Mouse (Mus musculus) lung, adult 2 months (tissue): ENCODE data around the gene Tlx3.

Experiments
- CTCF ChIP-seq: fragments of 200-500 bp; IDR thresholded peaks from 2 replicates; pipeline ENCODE4 v1.5.1; 2011; ENCODE audit warnings: mild to moderate bottlenecking, low read length, control low read depth; ENCODE audit not compliant: insufficient read depth
- POLR2A ChIP-seq: fragments of 200-500 bp; IDR thresholded peaks from 2 replicates; pipeline ENCODE4 v1.6.1; 2011; ENCODE audit warnings: low read depth, mild to moderate bottlenecking, control low read depth, low read length, borderline replicate concordance; ENCODE audit errors: extremely low read depth

DNA sequence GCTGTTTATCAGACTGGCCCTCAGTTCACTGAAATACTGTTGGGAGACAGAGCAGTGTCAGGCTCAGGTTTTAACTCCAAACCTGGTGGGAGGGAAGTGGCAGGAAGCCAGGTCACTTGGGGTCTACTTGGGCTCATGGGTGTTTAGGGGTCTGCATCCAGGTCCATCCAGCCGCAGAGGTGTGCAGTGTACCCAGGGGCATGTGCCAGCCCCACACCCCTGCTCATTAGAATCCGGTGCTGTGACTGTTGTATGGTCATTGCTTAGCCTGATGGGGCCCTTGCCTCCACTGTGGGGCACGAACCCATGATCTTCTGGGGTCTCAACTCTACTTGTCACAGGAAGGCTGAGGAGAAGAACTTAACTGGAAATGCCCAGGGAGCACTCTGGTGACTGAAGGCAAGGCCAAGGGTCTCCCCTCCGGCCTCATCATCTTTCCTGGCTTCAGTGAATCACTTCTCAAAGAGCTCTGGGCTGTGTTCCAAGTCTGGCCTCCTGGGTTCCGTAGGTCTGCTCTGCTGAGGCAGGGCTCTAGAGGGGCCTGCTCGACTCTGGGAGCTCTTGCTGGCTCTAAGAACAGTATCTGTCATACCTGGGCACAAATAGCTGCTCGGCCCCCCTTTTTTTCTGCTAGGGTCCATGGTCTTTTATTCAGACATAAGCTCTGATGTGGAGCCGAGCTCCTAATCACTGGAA, 14.1 kb upstream of the Tlx3 start:
- TF ChIP-seq CTCF (no peak), POLR2A (no peak)
